Mouse (Mus musculus): ENCODE results near the gene Snx33. TPM values are rescaled to one million over a fixed set of nuclear protein-coding genes. Genes with fewer than 3 reads are reported as not detected.

The Snx33 gene
- polyA plus RNA-seq, 1 experiment from 2014 or later = 11.5 TPM

GRCm38 (mm10) chr9:56903662-56904061, 24.5 kb downstream of the Snx33 start:
- Histone ChIP-seq H3K36me3 (no peaks in the 10 kb centered on the region), H3K27ac (no peak overlapping the region), H3K27me3 (no peaks in the 10 kb centered on the region), H3K9me3 (no peaks in the 10 kb centered on the region), H3K4me3 (no peak overlapping the region), H3K4me1 (peaks cover 15% of the 10 kb centered on the region), H3K4me2 (no peak overlapping the region), H3K9ac (no peak overlapping the region)
- ATAC-seq (ENCODE audit: insufficient number of reproducible peaks, insufficient read depth, low FRiP score, low TSS enrichment, low read depth) = no peak
- WGBS = 85% methylated on average over 3 of the region's 3 CpGs

DNA sequence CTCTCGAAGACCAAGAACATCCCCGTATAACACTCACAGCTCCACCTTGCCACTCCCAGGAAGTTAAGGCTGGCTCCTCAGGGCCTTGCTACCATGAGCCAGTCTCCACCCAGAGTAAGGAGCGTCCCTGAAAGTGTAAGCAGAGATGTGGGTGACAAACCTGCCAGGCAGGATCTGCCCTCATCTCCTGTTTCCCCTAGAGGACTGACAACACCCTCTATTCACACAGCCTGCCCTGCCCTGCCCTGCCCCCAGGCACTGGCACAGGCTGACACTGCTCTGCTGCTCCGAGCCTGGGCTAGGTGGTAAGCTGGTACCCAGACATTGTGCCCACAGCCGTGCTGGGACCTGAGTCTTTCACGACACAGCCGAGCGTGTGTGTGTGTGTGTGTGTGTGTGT, 27.0 kb downstream of the Snx33 start:
- no peaks in the 10 kb centered on the region for H3K9me3 ChIP-seq
- no peak overlapping the region for H3K4me3 ChIP-seq
- H3K4me1 ChIP-seq = peaks cover 15% of the 10 kb centered on the region
- peak overlapping the region; percentile 18; the same call in 1 of the 2 replicates for H3K4me2 ChIP-seq
- ATAC-seq (ENCODE audit: insufficient number of reproducible peaks, insufficient read depth, low FRiP score, low TSS enrichment, low read depth) = no peak; the same call in 1 of the 2 replicates
- H3K36me3 ChIP-seq = peaks cover 10% of the 10 kb centered on the region; the same call in 1 of the 2 replicates
- H3K27me3 ChIP-seq = no peaks in the 10 kb centered on the region
- H3K27ac ChIP-seq = no peak overlapping the region; the same call in 1 of the 2 replicates
- no peak overlapping the region for H3K9ac ChIP-seq
- 45% methylated on average over 8 of the region's 8 CpGs for WGBS

DNA sequence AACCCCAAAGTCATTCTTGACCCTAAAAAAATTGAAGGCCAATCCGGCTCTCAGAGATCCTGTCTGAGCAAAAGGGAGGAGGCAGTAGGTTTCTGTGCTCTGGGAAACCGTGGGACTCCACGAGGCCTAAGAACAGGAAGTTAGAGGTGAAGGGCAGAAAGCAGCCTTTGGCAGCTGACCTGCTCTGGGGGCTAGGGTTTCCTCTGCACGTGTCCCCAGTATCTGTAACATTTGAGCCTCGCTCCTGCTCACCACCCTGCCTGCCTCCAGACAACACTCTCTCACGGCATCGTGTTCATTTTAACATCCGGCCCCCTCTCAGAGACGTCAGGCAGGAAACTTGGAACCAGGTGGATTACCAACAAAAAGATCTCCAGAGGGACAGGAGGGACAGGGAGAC, 27.6 kb downstream of the Snx33 start:
- Histone ChIP-seq H3K4me3 (no peak overlapping the region), H3K9me3 (no peaks in the 10 kb centered on the region), H3K4me2 (peak overlapping the region; percentile 18; the same call in 1 of the 2 replicates), H3K36me3 (peaks cover 10% of the 10 kb centered on the region; the same call in 1 of the 2 replicates), H3K27ac (peak overlapping the region; percentile 55; the same call in 1 of the 2 replicates), H3K9ac (no peak overlapping the region; the same call in 1 of the 2 replicates), H3K27me3 (no peaks in the 10 kb centered on the region), H3K4me1 (peaks cover 15% of the 10 kb centered on the region)
- ATAC-seq (ENCODE audit: insufficient number of reproducible peaks, insufficient read depth, low FRiP score, low TSS enrichment, low read depth) = no peak
- WGBS = 15% methylated on average over 9 of the region's 9 CpGs

DNA sequence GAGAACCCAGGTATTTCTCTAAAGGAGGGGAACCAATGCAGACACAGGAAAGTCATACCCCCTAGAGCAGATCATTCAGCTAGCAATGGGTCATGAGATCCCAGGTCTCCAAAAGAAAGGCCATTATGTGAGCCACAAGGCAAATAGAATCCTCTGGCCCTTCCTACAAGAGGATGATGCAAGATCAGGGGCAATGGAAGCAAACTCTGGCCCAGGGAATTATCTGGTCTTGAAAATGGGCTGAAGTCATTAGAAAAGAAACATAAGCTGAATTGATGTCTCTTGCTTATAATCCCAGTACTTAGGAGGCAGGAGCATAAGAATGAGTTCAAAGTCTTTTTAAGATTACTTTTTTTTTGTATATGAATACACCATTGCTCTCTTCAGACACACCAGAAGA, 28.1 kb downstream of the Snx33 start:
- H3K4me3 ChIP-seq = no peak overlapping the region
- peaks cover 10% of the 10 kb centered on the region; the same call in 1 of the 2 replicates for H3K36me3 ChIP-seq
- H3K27ac ChIP-seq = no peak overlapping the region
- H3K9me3 ChIP-seq = no peaks in the 10 kb centered on the region
- no peak overlapping the region for H3K9ac ChIP-seq
- no peak for ATAC-seq (ENCODE audit: insufficient number of reproducible peaks, insufficient read depth, low FRiP score, low TSS enrichment, low read depth)
- no peaks in the 10 kb centered on the region for H3K27me3 ChIP-seq
- peaks cover 15% of the 10 kb centered on the region for H3K4me1 ChIP-seq
- no peak overlapping the region for H3K4me2 ChIP-seq

GRCm38 (mm10) chr9:56899409-56899808, 28.8 kb downstream of the Snx33 start:
- Histone ChIP-seq H3K4me2 (no peak overlapping the region), H3K27me3 (no peaks in the 10 kb centered on the region), H3K4me1 (peaks cover 15% of the 10 kb centered on the region), H3K36me3 (peaks cover 10% of the 10 kb centered on the region; the same call in 1 of the 2 replicates), H3K9ac (no peak overlapping the region), H3K27ac (no peak overlapping the region), H3K9me3 (no peaks in the 10 kb centered on the region), H3K4me3 (no peak overlapping the region)
- 49% methylated on average over 11 of the region's 11 CpGs for WGBS
- ATAC-seq (ENCODE audit: insufficient number of reproducible peaks, insufficient read depth, low FRiP score, low TSS enrichment, low read depth) = no peak

GRCm38 (mm10) chr9:56896779-56897178, 31.4 kb downstream of the Snx33 start:
- no peak overlapping the region for H3K4me3 ChIP-seq
- H3K9ac ChIP-seq = no peak overlapping the region
- WGBS = 85% methylated on average over 12 of the region's 12 CpGs
- peaks cover 28% of the 10 kb centered on the region for H3K36me3 ChIP-seq
- ATAC-seq (ENCODE audit: insufficient number of reproducible peaks, insufficient read depth, low FRiP score, low TSS enrichment, low read depth) = no peak
- H3K4me1 ChIP-seq = peaks cover 24% of the 10 kb centered on the region
- 0 out of 2 replicates have a peak, but pooled peaks cover 3% of the 10 kb centered on the region for H3K27me3 ChIP-seq
- H3K27ac ChIP-seq = no peak overlapping the region
- no peaks in the 10 kb centered on the region for H3K9me3 ChIP-seq
- H3K4me2 ChIP-seq = no peak overlapping the region

DNA sequence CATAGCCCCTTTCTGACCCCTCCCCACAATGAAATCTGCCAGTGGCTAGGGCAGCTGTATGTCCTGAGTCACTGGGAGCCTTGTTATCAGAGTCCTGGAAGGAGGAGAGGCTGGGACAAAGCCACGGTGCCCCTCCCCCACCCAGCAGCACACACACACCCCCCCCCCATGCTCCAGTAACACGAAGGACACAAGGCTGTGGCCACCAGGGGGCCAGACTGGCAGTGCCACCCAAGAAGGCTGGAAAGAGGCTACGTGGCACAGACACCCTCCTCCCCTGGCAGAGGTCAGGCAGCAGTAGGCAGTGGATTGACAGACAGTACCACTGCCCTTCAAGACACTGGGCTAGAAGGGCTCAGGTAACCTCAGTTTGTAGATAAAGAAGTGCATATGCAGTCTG, 34.2 kb downstream of the Snx33 start:
- Histone ChIP-seq H3K27me3 (peaks cover 3% of the 10 kb centered on the region; the same call in 1 of the 2 replicates), H3K4me1 (peaks cover 20% of the 10 kb centered on the region), H3K4me3 (no peak overlapping the region), H3K9ac (no peak overlapping the region), H3K36me3 (peaks cover 32% of the 10 kb centered on the region), H3K4me2 (no peak overlapping the region), H3K27ac (no peak overlapping the region), H3K9me3 (no peaks in the 10 kb centered on the region)
- ATAC-seq (ENCODE audit: insufficient number of reproducible peaks, insufficient read depth, low FRiP score, low TSS enrichment, low read depth) = no peak
- 13% methylated on average over 3 of the region's 3 CpGs for whole genome bisulfite sequencing

DNA sequence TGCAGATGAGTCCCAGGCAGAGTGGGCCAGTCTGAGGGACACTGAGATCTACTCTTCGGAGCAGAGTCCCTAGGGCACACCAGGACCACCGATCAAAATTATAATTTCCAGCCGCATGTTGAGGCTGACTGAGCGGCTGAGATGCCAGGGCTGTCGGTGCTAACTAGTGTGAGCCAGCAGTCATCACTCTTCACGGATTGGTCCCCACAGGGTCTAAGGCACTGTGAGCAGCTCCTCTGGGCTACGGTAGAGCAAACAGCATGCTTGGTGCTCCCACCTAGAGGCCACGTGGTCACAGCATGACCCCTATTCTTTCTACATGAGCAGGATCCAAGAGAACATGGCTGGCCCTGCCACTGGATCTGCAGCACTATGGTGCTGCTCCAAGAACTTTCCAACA, 34.9 kb downstream of the Snx33 start:
- H3K4me3 ChIP-seq = no peak overlapping the region
- no peak overlapping the region for H3K4me2 ChIP-seq
- no peaks in the 10 kb centered on the region for H3K9me3 ChIP-seq
- no peak for ATAC-seq (ENCODE audit: insufficient number of reproducible peaks, insufficient read depth, low FRiP score, low TSS enrichment, low read depth)
- H3K27ac ChIP-seq = no peak overlapping the region
- peaks cover 20% of the 10 kb centered on the region for H3K4me1 ChIP-seq
- H3K36me3 ChIP-seq = peaks cover 39% of the 10 kb centered on the region
- 68% methylated on average over 8 of the region's 8 CpGs for WGBS
- no peak overlapping the region for H3K9ac ChIP-seq
- H3K27me3 ChIP-seq = peaks cover 3% of the 10 kb centered on the region; the same call in 1 of the 2 replicates

GRCm38 (mm10) chr9:56892111-56892510, 36.1 kb downstream of the Snx33 start:
- no peak for ATAC-seq (ENCODE audit: insufficient number of reproducible peaks, insufficient read depth, low FRiP score, low TSS enrichment, low read depth)
- Histone ChIP-seq H3K27me3 (peaks cover 3% of the 10 kb centered on the region; the same call in 1 of the 2 replicates), H3K4me2 (peak overlapping the region; percentile 44), H3K9ac (peak overlapping the region; percentile 66), H3K27ac (no peak overlapping the region), H3K4me1 (peaks cover 20% of the 10 kb centered on the region), H3K9me3 (no peaks in the 10 kb centered on the region), H3K4me3 (no peak overlapping the region), H3K36me3 (peaks cover 42% of the 10 kb centered on the region)
- 86% methylated on average over 10 of the region's 10 CpGs for WGBS

DNA sequence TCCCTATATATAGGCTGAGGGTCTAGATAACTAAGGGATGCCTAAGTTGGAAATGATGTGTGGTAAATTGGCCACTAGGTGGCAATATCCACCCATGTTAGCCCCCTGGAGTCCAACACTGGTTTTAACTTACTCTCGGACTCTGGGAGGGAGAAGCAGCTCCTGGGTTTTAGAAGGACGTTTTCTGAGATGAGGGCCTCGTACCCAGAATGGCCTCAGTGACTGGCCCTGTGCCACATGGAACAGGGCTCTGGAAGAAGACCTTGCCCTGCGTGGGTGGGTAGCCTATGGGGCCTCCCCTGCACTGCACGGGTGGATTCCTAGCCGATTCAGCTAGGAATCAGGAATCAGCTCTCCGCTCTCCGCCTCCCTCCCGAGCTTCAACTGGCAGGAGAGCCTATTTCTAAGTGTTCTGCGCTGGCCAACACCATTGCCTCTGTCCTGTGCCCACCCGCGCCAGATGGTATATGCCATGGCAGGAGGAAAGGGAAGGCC, 36.6 kb downstream of the Snx33 start:
- H3K4me3 ChIP-seq = peak overlapping the region; percentile 16; the same call in 1 of the 2 replicates
- ATAC-seq (ENCODE audit: insufficient number of reproducible peaks, insufficient read depth, low FRiP score, low TSS enrichment, low read depth) = no peak
- peaks cover 3% of the 10 kb centered on the region; the same call in 1 of the 2 replicates for H3K27me3 ChIP-seq
- WGBS = 29% methylated on average over 12 of the region's 12 CpGs
- no peak overlapping the region for H3K27ac ChIP-seq
- H3K4me2 ChIP-seq = peak overlapping the region; percentile 44
- H3K9me3 ChIP-seq = no peaks in the 10 kb centered on the region
- H3K9ac ChIP-seq = peak overlapping the region; percentile 66
- H3K36me3 ChIP-seq = peaks cover 47% of the 10 kb centered on the region
- H3K4me1 ChIP-seq = peaks cover 20% of the 10 kb centered on the region

DNA sequence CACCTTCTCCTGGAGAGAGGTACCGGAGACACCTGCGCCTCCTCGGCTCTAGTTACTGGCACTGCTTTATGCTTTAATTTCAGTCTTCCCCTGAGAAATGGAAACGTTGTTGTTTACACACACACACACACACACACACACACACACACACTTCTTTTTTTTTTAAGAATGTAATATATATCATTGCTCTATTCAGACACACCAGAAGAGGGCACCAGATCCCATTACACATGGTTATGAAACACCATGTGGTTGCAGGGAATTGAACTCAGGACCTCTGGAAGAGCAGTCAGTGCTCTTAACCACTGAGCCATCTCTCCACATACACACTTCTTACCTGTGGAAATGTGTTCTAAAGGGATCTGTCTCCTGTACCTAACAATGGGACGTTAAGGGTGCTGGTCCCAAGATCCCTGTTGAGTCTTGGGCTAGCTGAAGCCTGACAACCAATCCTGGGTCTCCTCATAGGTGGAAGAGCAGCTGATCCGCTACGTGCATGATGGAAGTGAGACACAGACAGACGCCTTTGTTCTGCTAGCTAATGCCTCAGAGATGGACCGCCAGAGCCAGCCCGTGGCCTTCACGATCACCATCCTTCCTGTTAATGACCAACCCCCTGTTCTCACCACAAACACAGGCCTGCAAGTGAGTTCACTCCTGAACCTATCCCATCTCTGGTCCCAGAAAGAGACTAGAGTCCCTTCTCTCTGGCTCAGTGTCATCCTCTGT, 37.5 kb downstream of the Snx33 start:
- peaks cover 56% of the 10 kb centered on the region for H3K36me3 ChIP-seq
- no peaks in the 10 kb centered on the region for H3K9me3 ChIP-seq
- no peak for ATAC-seq (ENCODE audit: insufficient number of reproducible peaks, insufficient read depth, low FRiP score, low TSS enrichment, low read depth)
- H3K27me3 ChIP-seq = peaks cover 3% of the 10 kb centered on the region; the same call in 1 of the 2 replicates
- H3K9ac ChIP-seq = peak overlapping the region; percentile 37; the same call in 1 of the 2 replicates
- no peak overlapping the region for H3K4me3 ChIP-seq
- H3K4me1 ChIP-seq = peaks cover 20% of the 10 kb centered on the region
- no peak overlapping the region for H3K4me2 ChIP-seq
- no peak overlapping the region for H3K27ac ChIP-seq
- WGBS = 68% methylated on average over 11 of the region's 11 CpGs

GRCm38 (mm10) chr9:56889817-56890216, 38.4 kb downstream of the Snx33 start:
- H3K36me3 ChIP-seq = peaks cover 64% of the 10 kb centered on the region
- H3K27ac ChIP-seq = no peak overlapping the region
- WGBS = 8% methylated on average over 14 of the region's 14 CpGs
- no peaks in the 10 kb centered on the region for H3K9me3 ChIP-seq
- H3K4me3 ChIP-seq = peak overlapping the region; percentile 17
- peak overlapping the region; percentile 49 for H3K4me2 ChIP-seq
- ATAC-seq (ENCODE audit: insufficient number of reproducible peaks, insufficient read depth, low FRiP score, low TSS enrichment, low read depth) = peak; percentile 39; the same call in 1 of the 2 replicates
- peaks cover 20% of the 10 kb centered on the region for H3K4me1 ChIP-seq
- peaks cover 3% of the 10 kb centered on the region; the same call in 1 of the 2 replicates for H3K27me3 ChIP-seq
- H3K9ac ChIP-seq = peak overlapping the region; percentile 37
